Mouse (Mus musculus): Measurements from ENCODE around the gene Ccdc13. TPM values are rescaled to one million over a fixed set of nuclear protein-coding genes. Genes with fewer than 3 reads are reported as not detected.
A peak's percentile ranks its signal among the peaks of the same experiment; 100 is the strongest.

Gene Ccdc13
- total RNA-seq, 2 experiments from 2014 or later = 0.63 to 1.3 TPM

- DNase-seq = peak; percentile 79
Measured at GRCm38 (mm10) chr9:121759091-121760081, 79.9 kb downstream of the Ccdc13 start, which contains the start of gene Zfp651. Zfp651 (plus strand) TSS chr9:121759330.

GRCm38 (mm10) chr9:121757835-121758814 is 81.1 kb downstream of the Ccdc13 start:
- DNase-seq = peak; percentile 24

DNA sequence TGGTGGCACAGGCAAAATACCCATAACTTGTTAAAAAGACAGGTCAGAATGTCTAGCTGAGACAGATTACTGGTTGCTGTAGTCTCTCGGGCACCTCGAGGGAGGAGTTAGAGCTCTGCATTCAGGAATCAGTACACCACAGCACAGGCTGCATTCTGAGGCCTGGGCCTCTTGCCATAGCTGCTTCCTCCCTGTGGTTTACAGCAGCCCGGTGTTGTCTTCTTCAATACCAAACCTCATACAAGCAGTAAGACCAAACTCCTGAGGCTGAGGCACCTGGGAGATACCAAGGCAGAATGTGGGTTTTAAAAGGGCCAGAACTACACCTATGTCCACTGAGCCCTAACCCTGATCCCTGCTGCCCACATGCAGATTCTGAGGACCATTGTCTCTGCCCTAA is 81.8 kb downstream of the Ccdc13 start:
- peak; percentile 27 for DNase-seq

DNA sequence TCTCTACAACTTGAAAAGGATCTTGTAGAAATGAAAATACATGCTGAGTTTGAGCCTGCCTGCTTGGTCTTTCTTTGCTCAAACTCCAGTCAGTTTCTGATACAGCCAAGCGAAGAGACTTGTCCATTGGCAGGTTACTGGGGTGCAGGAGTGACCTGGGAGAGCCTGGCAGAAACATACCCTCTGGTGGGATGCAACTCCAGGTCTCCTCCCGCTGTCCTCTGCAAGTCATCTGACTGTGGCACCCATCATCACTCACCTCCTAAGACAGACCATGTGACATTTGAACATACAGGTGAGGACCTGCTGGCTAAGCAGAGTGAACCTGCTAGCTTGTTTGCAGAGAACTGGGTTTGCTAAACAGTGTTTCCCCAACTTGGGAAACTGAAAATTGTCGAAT is 82.5 kb downstream of the Ccdc13 start:
- DNase-seq = no peak

DNA sequence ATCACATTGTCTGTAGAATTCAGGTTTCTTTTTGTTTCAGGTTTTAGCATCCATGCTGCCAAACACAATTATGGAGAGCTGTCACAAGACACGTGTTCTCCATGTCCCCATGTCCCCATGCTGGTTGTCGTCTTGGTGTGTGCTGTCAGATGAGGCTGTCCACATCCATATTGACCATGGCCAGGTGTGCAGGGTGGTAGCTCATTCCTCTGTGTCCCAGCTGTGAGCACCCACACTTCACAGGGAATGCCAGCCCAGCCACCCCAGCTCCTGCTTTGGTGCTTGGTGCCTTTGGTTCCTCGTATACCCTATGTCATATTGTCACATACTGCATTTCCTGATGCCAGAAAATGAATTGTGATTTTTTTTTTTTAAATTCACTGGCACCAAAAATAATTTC is 84.6 kb downstream of the Ccdc13 start:
- DNase-seq = no peak

GRCm38 (mm10) chr9:121752774-121753173 is 86.5 kb downstream of the Ccdc13 start:
- no peak for DNase-seq

Other genes starting within 250 kb of the Ccdc13 start
- gene Lyzl4, start 197.4 kb downstream of the Ccdc13 start, total RNA-seq (2021) = under 1 TPM in 1 of 2 experiments, not detected in 1; 0.48 TPM
- 1 to 10 TPM; 2.8 to 5.2 TPM for gene Vipr1, start 196.7 kb downstream of the Ccdc13 start, total RNA-seq (2021)
- 1 to 10 TPM; 5.4 to 5.8 TPM for gene Sec22c, start 134.0 kb downstream of the Ccdc13 start, total RNA-seq (2021)
- 10 to 100 TPM; 51.5 to 60.9 TPM for gene Ss18l2, start 129.1 kb downstream of the Ccdc13 start, total RNA-seq (2021)
- gene Nktr, start 120.3 kb downstream of the Ccdc13 start, total RNA-seq (2021) = 10 to 100 TPM; 55.1 to 98.4 TPM
- 10 to 100 TPM; 41.2 to 50.8 TPM for gene Zfp651, start 80.1 kb downstream of the Ccdc13 start, total RNA-seq (2021)
- gene Klhl40, start 61.9 kb downstream of the Ccdc13 start, total RNA-seq (2021) = 1 to 10 TPM; 1.9 to 7.6 TPM
- gene Hhatl, start 47.0 kb downstream of the Ccdc13 start, total RNA-seq (2021) = 10 to 100 TPM in 1 of 2 experiments, 1 to 10 TPM in 1; 4.3 to 17.4 TPM
- gene Higd1a, start 18.9 kb upstream of the Ccdc13 start, total RNA-seq (2021) = 100 to 1,000 TPM; 111 to 113 TPM
- 1 to 10 TPM; 3.0 to 3.4 TPM for gene Ackr2, start 58.9 kb upstream of the Ccdc13 start, total RNA-seq (2021)
- gene Cyp8b1, start 76.8 kb upstream of the Ccdc13 start, total RNA-seq (2021) = 10 to 100 TPM; 16.2 to 27.8 TPM
- 1 to 10 TPM; 3.9 to 5.6 TPM for gene Fam198a, start 111.5 kb upstream of the Ccdc13 start, total RNA-seq (2021)
- gene Pomgnt2, start 157.6 kb upstream of the Ccdc13 start, total RNA-seq (2021) = 10 to 100 TPM; 13.0 to 16.6 TPM